Mouse (Mus musculus) neural tube, embryonic 10.5 days (tissue): Measurements from ENCODE around the gene Akap6.

Source experiments
- DNase-seq: peaks from one replicate; pipeline ENCODE4 v3.0.0-alpha.2; 2017; ENCODE audit warnings: low spot score; ENCODE audit errors: extremely low spot score

Akap6 gene

GRCm38 (mm10) chr12:53029910-53030309 lies 330.7 kb downstream of the Akap6 start:
- no peak for DNase-seq

GRCm38 (mm10) chr12:53032762-53033161 lies 333.6 kb downstream of the Akap6 start:
- DNase-seq = peak; percentile 65

- peak; percentile 46 for DNase-seq
Measured at GRCm38 (mm10) chr12:53033404-53033913, 334.3 kb downstream of the Akap6 start.

GRCm38 (mm10) chr12:53040634-53041033 lies 341.5 kb downstream of the Akap6 start:
- DNase-seq = no peak

- peak; percentile 61 for DNase-seq
Measured at GRCm38 (mm10) chr12:53042739-53043138, 343.6 kb downstream of the Akap6 start.

GRCm38 (mm10) chr12:53057606-53058005 lies 358.4 kb downstream of the Akap6 start:
- DNase-seq = no peak

GRCm38 (mm10) chr12:53060903-53061302 lies 361.7 kb downstream of the Akap6 start:
- DNase-seq = no peak

- DNase-seq = peak; percentile 31
Measured at GRCm38 (mm10) chr12:53061466-53062124, 362.4 kb downstream of the Akap6 start.

- DNase-seq = peak; percentile 42
Measured at GRCm38 (mm10) chr12:53063003-53063402, 363.8 kb downstream of the Akap6 start.

- peak; percentile 52 for DNase-seq
Measured at GRCm38 (mm10) chr12:53064241-53064760, 365.1 kb downstream of the Akap6 start.

- peak; percentile 18 for DNase-seq
Measured at GRCm38 (mm10) chr12:53065031-53065785, 366.0 kb downstream of the Akap6 start.

- DNase-seq = no peak
Measured at GRCm38 (mm10) chr12:53066321-53066720, 367.1 kb downstream of the Akap6 start.

- DNase-seq = no peak
Measured at GRCm38 (mm10) chr12:53070907-53071306, 371.7 kb downstream of the Akap6 start.

GRCm38 (mm10) chr12:53076595-53077400 lies 377.6 kb downstream of the Akap6 start:
- no peak for DNase-seq

- DNase-seq = no peak
Measured at GRCm38 (mm10) chr12:53085789-53086188, 386.6 kb downstream of the Akap6 start.

GRCm38 (mm10) chr12:53112276-53112675 lies 413.1 kb downstream of the Akap6 start:
- DNase-seq = no peak

- no peak for DNase-seq
Measured at GRCm38 (mm10) chr12:53119352-53119751, 420.2 kb downstream of the Akap6 start.

- no peak for DNase-seq
Measured at GRCm38 (mm10) chr12:53124131-53124530, 424.9 kb downstream of the Akap6 start.

- DNase-seq = no peak
Measured at GRCm38 (mm10) chr12:53124696-53125095, 425.5 kb downstream of the Akap6 start.

GRCm38 (mm10) chr12:53125286-53125685 lies 426.1 kb downstream of the Akap6 start:
- no peak for DNase-seq

GRCm38 (mm10) chr12:53134196-53134595 lies 435.0 kb downstream of the Akap6 start:
- DNase-seq = no peak
